Mouse (Mus musculus) spleen, postnatal 10 days (tissue): ENCODE measurements around the gene Arhgap23.
A peak's percentile ranks its signal among the peaks of the same experiment; 100 is the strongest.

Experiments
- DNase-seq, 2 experiments: peaks; one replicate each; pipeline ENCODE4 v3.0.0; 2021 to 2022; ENCODE audit warnings: low spot score in 2 of 2

Arhgap23 gene

GRCm38 (mm10) chr11:97415330-97415711 lies at the start of gene Arhgap23:
Arhgap23 (plus strand) TSS chr11:97415533.
- peak; percentile 70 to 85 for DNase-seq

- no peak for DNase-seq
Measured at GRCm38 (mm10) chr11:97365556-97365955, 49.8 kb upstream of the Arhgap23 start.

DNA sequence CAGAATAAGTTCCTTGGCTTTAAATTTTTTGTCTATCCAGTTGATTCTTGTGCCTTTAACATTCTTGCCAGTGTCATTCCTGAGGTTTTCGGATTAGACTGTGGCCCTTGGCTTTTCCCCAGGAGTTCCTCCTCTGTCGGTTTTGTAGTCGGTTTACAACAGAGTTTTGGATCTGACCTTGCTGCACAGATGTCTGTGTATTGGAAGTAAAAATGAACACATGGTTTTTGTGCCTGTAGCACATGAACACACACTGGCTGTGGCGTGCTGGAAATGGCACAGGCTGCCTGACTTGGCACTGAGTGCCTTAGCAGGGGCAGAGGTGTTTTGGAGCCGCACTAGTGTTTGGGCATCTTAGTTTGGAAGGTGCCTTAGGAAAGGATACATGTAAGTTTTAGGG lies 46.8 kb upstream of the Arhgap23 start:
- no peak for DNase-seq

GRCm38 (mm10) chr11:97370329-97371091 lies 44.8 kb upstream of the Arhgap23 start:
- no peak for DNase-seq

DNA sequence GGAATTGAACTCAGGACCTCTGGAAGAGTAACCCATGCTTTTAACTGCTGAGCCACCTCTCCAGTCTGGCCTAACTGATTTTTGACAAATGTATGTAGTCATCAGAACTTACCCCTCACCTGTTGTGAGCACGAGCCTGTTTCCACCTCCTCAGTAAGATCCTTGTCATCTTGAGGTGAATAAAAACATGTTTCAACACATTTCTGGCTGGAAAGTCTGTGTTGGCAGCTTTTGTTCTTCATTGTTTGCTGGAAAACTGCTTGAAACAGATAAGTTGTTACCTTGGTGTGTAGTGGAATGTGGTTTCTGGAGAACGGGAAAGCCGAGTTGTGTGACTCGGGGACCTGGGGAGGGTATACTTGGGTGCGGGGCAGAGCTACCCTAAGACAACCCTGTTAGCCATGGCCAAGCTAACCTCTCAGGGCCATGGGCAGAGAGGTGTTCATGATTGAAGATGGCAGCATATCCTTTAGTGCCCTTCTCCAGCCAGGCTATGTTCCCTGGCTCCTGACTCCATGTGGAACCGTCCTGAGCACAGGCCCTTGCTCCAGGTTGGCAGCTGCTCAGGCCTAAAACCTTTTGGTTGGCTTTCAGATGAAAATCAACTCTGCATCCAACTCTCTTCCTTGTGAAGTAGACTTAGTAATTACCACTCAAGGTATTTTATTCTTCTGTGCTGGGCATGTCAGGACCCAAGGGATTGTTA lies 43.0 kb upstream of the Arhgap23 start:
- DNase-seq, result no peak

DNA sequence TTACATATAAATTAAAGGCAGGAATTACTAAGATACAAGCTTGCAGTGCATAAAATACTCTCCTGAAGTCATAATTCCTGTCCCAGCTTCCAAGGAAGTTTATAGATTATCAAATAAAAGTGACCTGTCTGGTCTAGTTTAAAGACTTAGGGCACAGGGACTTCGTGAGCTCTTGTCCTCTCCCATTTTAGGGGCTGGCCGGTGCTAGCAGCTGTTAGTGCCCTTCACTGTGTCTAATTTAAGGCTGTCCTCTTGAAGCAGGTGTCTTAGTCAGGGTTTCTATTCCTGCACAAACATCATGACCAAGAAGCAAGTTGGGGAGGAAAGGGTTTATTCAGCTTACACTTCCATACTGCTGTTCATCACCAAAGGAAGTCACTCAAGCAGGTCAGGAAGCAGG lies 41.9 kb upstream of the Arhgap23 start:
- no peak for DNase-seq

DNA sequence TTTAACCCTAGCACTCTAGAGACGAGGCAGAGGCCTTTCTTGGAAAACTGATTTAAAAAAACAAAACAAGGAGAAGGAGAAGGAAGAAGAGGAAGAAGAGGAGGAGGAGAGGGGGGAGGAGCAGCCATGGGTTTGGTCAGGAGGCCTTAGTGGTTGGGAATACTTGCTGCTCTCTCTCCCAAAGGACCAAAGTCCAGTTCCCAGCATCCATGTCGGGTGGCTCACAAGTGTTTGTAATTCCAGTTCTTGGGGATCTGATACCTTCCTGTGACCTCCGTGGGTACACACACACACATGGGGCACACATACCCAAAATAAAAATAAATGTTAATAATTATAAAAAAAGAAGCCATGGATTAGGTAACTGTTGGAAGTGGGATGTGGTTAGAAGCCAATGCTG lies 35.3 kb upstream of the Arhgap23 start:
- DNase-seq, result no peak

- no peak for DNase-seq
Measured at GRCm38 (mm10) chr11:97383017-97383416, 32.3 kb upstream of the Arhgap23 start.

DNA sequence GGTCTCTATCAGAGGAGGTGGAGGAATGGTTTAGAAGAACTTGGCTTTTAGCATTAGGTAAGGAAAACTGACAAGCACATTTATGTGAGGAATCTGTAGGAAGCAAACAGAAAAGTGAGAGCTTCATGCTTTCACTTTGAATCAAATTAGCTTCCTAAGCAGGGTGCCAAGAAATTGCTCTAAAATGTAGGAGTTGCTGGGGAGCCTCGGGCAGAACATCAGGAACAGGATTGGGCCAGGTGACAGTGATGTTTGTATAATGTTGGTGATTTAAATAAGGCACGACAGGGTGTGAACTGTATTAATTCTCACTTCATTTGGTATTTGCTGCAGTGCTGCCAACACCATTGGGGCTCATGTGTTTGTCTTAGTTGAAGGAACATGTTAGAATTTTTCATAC lies 31.6 kb upstream of the Arhgap23 start:
- DNase-seq, result no peak

- no peak for DNase-seq
Measured at GRCm38 (mm10) chr11:97387811-97388210, 27.5 kb upstream of the Arhgap23 start.

DNA sequence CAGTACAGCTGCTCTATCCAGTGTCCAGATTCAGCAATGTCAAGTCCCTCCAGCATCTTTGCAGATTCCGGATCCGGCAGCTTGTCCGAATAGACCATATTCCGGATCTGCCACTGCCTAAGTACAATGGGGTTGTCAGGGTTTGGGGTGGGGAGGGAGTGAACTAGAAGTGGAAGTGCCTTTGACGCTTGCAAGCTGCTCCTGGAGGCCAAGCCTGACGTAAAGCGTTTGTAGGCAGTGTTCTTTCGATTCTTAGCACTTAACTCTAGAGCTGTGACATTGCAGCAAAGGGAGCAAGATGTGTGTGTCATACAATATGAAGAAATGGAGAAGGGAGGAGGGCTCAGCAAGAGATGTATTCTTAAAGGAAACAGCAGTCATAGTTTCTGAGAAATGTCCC lies 26.2 kb upstream of the Arhgap23 start:
- DNase-seq, result no peak

- no peak for DNase-seq
Measured at GRCm38 (mm10) chr11:97393658-97394057, 21.7 kb upstream of the Arhgap23 start.

GRCm38 (mm10) chr11:97394146-97394545 lies 21.2 kb upstream of the Arhgap23 start:
- no peak for DNase-seq

- DNase-seq, result no peak
Measured at GRCm38 (mm10) chr11:97398506-97398905, 16.8 kb upstream of the Arhgap23 start.

- DNase-seq, result peak; percentile 55 to 79
Measured at GRCm38 (mm10) chr11:97399958-97400710, 15.2 kb upstream of the Arhgap23 start.

DNA sequence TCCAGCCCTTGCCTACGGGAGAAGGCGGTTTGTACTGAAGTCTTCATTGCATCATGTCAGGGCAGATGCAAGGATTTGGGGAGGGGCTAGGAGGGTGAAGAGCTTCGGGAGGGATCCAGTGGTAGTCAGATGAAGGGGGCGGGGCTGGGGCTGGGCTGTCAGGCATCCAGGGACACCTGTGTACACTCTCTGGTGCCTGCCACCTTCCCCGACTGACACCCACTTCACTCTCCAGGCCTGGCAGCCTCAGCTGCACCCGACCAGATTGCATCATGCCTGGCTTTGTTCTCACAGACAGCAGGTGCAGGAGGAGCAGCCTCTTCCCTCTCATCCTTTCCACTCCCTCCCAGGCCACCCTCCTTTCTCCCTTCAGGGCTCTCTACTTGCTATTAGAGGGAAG lies 14.3 kb upstream of the Arhgap23 start:
- no peak for DNase-seq

GRCm38 (mm10) chr11:97401686-97402435 lies 13.5 kb upstream of the Arhgap23 start:
- no peak for DNase-seq

GRCm38 (mm10) chr11:97402746-97403145 lies 12.6 kb upstream of the Arhgap23 start:
- no peak for DNase-seq

DNA sequence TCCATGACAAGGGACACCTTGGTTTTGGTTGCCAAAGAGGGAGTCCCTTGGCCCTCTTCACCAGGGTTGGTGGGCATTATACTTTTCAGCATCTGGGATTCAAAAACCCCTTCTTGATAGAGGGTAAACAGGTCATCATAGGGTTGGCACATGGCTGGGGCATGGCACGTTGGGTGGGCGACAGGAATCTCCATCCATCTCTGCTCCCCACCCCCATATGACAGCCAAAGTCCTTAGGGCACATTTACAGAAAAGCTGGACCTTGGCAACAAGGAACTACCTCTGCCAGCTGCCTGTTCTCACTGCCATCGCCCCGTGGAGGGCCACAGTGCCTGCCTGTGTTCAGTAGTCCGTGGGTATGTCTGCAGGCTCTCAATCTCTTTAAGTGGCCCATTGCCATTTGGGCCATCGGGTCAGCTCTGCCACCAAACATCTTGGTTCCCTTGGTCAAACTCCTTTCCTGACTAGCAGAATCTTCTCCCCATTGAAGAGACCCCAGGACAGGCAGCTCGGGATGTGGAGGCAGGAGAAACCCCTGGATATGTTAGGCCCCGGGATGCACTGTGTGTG lies 11.6 kb upstream of the Arhgap23 start:
- DNase-seq, result peak in 1 of 2 experiments; percentile 12

DNA sequence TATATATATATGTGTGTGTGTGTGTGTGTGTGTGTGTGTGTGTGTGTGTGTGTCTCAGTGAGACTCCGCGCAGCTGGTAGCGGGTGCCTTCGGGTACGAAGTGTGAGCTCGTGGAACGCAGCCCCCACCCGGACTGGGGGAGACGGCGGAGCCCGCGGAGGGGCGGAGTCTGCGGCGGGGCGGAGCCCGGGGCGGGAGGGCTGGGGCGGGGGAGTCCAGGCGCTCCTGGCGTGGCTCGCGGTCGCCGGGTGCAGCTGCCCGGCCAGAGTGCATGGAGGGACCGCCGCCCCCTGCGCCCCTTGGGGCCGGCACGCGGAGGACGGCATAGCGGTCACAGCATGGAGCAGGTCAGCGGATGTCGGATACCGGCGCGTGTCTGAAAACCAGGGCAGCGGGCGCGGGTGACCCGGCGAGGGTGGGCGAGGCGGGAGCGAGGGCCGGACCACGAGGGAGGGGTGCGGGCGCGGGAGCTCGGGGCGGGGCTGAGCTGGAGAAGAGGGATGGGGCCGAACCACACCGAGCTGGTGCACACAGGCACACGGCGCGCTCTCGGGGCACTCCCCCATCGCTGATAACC lies 11.1 kb upstream of the Arhgap23 start:
- DNase-seq, result peak in 1 of 2 experiments; percentile 51

DNA sequence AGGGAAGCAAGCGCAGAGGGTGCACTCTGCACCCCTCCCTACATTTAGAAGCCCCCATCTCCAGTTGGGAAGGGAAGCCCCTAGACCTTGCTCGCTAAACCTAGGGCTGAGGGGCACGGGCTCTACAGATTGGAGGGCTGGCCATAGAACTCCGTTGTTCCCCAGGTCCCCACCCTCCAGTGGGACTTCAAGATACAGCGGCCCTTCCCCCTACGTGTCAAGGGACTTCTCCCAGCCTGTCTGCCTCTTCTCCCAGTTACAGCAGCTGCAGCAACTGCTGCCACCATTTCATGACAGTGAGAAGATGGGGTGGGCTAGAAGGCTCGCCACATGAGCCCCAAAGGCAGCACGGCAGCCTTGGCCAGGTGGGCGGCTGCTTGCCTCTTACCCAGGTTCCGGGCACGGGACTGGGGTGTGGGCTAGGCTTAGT lies 10.6 kb upstream of the Arhgap23 start:
- peak in 1 of 2 experiments; percentile 16 for DNase-seq
